Mouse (Mus musculus) embryonic facial prominence, embryonic 15.5 days (tissue): Measurements from ENCODE around the gene Fgf3. TPM values are rescaled to one million over a fixed set of nuclear protein-coding genes. Genes with fewer than 3 reads are reported as not detected.
A peak's percentile ranks its signal among the peaks of the same experiment; 100 is the strongest.
"Not testable (repeated sequence)": the region's sequence is repeated elsewhere in the genome, so short reads cannot be mapped to it uniquely, and the experiment has no call there.

Experiments
- ATAC-seq: fragments of 200-750 bp; cut with Nextera tagmentation; 2 replicates; pipeline ENCODE4 v1.8.0; 2017; ENCODE audit warnings: low read depth, moderate TSS enrichment; ENCODE audit not compliant: insufficient number of reproducible peaks, low FRiP score, low TSS enrichment
- H3K27ac ChIP-seq: fragments of 300-500 bp; sonication (generic); replicated peaks from 2 replicates; pipeline ENCODE4 v1.5.1; 2015; ENCODE audit warnings: mild to moderate bottlenecking, inconsistent platforms
- H3K27me3 ChIP-seq: fragments of 300-500 bp; sonication (generic); 2 replicates; pipeline ENCODE4 v1.6.1; 2015; ENCODE audit warnings: inconsistent platforms
- H3K36me3 ChIP-seq: fragments of 300-500 bp; sonication (generic); 2 replicates; pipeline ENCODE4 v1.6.1; 2015; ENCODE audit warnings: mild to moderate bottlenecking, inconsistent platforms
- H3K4me1 ChIP-seq: fragments of 300-500 bp; sonication (generic); 2 replicates; pipeline ENCODE4 v1.6.1; 2015; ENCODE audit warnings: inconsistent platforms
- H3K4me2 ChIP-seq: fragments of 300-500 bp; sonication (generic); replicated peaks from 2 replicates; pipeline ENCODE4 v1.6.1; 2015; ENCODE audit warnings: mild to moderate bottlenecking, inconsistent platforms
- H3K4me3 ChIP-seq: fragments of 300-500 bp; sonication (generic); replicated peaks from 2 replicates; pipeline ENCODE4 v1.5.1; 2015; ENCODE audit warnings: mild to moderate bottlenecking, inconsistent platforms
- H3K9ac ChIP-seq: fragments of 300-500 bp; sonication (generic); 2 replicates; pipeline ENCODE4 v1.6.1; 2015; ENCODE audit warnings: inconsistent platforms
- H3K9me3 ChIP-seq: fragments of 300-500 bp; sonication (generic); replicated peaks from 2 replicates; pipeline ENCODE4 v1.6.1; 2016; ENCODE audit warnings: inconsistent platforms
- WGBS: fragments of 180-500 bp; shearing (Covaris S2); methylation state at CpG from one replicate; pipeline ENCODE4 v1.1.7; 2015; 5-methylcytosine and 5-hydroxymethylcytosine counted together
- polyA plus RNA-seq: library from polyadenylated mRNA; unstranded; fragments of >200 nt; fragmentation: Nextera tagmentation; extraction: Ambion mirVana; gene quantifications from 2 replicates; pipeline ENCODE4 v1.2.1, GENCODE M21; 2015

The Fgf3 gene
- polyA plus RNA-seq, 1 experiment from 2014 or later, result 1.1 TPM

GRCm38 (mm10) chr7:144878401-144878800 is 40.5 kb downstream of the Fgf3 start:
- ATAC-seq, result no peak
- H3K4me3 ChIP-seq, result no peak overlapping the region
- H3K36me3 ChIP-seq, result no peaks in the 10 kb centered on the region
- H3K9ac ChIP-seq, result no peak overlapping the region
- no peaks in the 10 kb centered on the region for H3K9me3 ChIP-seq
- 93% methylated on average over 1 of the region's 1 CpGs for WGBS
- no peaks in the 10 kb centered on the region for H3K4me1 ChIP-seq
- no peak overlapping the region for H3K27ac ChIP-seq
- H3K27me3 ChIP-seq, result no peaks in the 10 kb centered on the region
- H3K4me2 ChIP-seq, result no peak overlapping the region

- peaks cover under 1% of the 10 kb centered on the region; the same call in 1 of the 2 replicates for H3K27me3 ChIP-seq
- no peak overlapping the region for H3K4me3 ChIP-seq
- H3K27ac ChIP-seq, result no peak overlapping the region
- H3K4me2 ChIP-seq, result no peak overlapping the region
- ATAC-seq, result 0 out of 2 replicates have a peak, but pooled peaks have one; percentile 51
- no peak overlapping the region for H3K9ac ChIP-seq
- H3K9me3 ChIP-seq, result no peaks in the 10 kb centered on the region
- H3K36me3 ChIP-seq, result no peaks in the 10 kb centered on the region
- H3K4me1 ChIP-seq, result no peaks in the 10 kb centered on the region
- WGBS, result 16% methylated on average over 2 of the region's 2 CpGs
Measured at GRCm38 (mm10) chr7:144883106-144883505, 45.2 kb downstream of the Fgf3 start.

- H3K4me1 ChIP-seq, result peaks cover 5% of the 10 kb centered on the region; the same call in 1 of the 2 replicates
- H3K36me3 ChIP-seq, result no peaks in the 10 kb centered on the region
- no peaks in the 10 kb centered on the region for H3K9me3 ChIP-seq
- H3K4me2 ChIP-seq, result no peak overlapping the region
- no peak overlapping the region for H3K4me3 ChIP-seq
- H3K9ac ChIP-seq, result no peak overlapping the region
- 76% methylated on average over 2 of the region's 2 CpGs for WGBS
- no peak for ATAC-seq
- H3K27me3 ChIP-seq, result peaks cover 17% of the 10 kb centered on the region
- no peak overlapping the region for H3K27ac ChIP-seq
Measured at GRCm38 (mm10) chr7:144887672-144888071, 49.8 kb downstream of the Fgf3 start.

- no peaks in the 10 kb centered on the region for H3K36me3 ChIP-seq
- H3K9ac ChIP-seq, result no peak overlapping the region
- H3K4me3 ChIP-seq, result no peak overlapping the region
- H3K9me3 ChIP-seq, result no peaks in the 10 kb centered on the region
- ATAC-seq, result no peak
- no peak overlapping the region for H3K27ac ChIP-seq
- no peak overlapping the region for H3K4me2 ChIP-seq
- H3K27me3 ChIP-seq, result peaks cover 17% of the 10 kb centered on the region
- peaks cover 5% of the 10 kb centered on the region; the same call in 1 of the 2 replicates for H3K4me1 ChIP-seq
- 8% methylated on average over 18 of the region's 18 CpGs for WGBS
Measured at GRCm38 (mm10) chr7:144888564-144889299, 50.8 kb downstream of the Fgf3 start.

GRCm38 (mm10) chr7:144890661-144891060 is 52.8 kb downstream of the Fgf3 start:
- not testable (repeated sequence) for H3K9ac ChIP-seq, H3K27ac ChIP-seq, H3K4me3 ChIP-seq, H3K9me3 ChIP-seq, H3K4me2 ChIP-seq, ATAC-seq, H3K36me3 ChIP-seq
- 94% methylated on average over 1 of the region's 1 CpGs for WGBS
- Histone ChIP-seq H3K4me1 (peaks cover 15% of the 10 kb centered on the region), H3K27me3 (peaks cover 30% of the 10 kb centered on the region)

- Histone ChIP-seq H3K36me3 (no peaks in the 10 kb centered on the region), H3K9me3 (no peaks in the 10 kb centered on the region), H3K27me3 (peaks cover 42% of the 10 kb centered on the region), H3K27ac (no peak overlapping the region), H3K9ac (no peak overlapping the region), H3K4me1 (peaks cover 26% of the 10 kb centered on the region), H3K4me3 (no peak overlapping the region), H3K4me2 (no peak overlapping the region)
- 63% methylated on average over 2 of the region's 2 CpGs for WGBS
- no peak for ATAC-seq
Measured at GRCm38 (mm10) chr7:144891863-144892262, 54.0 kb downstream of the Fgf3 start.

- ATAC-seq, result no peak
- H3K9me3 ChIP-seq, result no peaks in the 10 kb centered on the region
- peaks cover 47% of the 10 kb centered on the region for H3K27me3 ChIP-seq
- H3K9ac ChIP-seq, result no peak overlapping the region
- H3K27ac ChIP-seq, result no peak overlapping the region
- WGBS, result 46% methylated on average over 6 of the region's 6 CpGs
- H3K4me1 ChIP-seq, result peaks cover 31% of the 10 kb centered on the region
- no peaks in the 10 kb centered on the region for H3K36me3 ChIP-seq
- no peak overlapping the region for H3K4me3 ChIP-seq
- H3K4me2 ChIP-seq, result no peak overlapping the region
Measured at GRCm38 (mm10) chr7:144892322-144892721, 54.4 kb downstream of the Fgf3 start.

Other genes with a start within 250 kb of the Fgf3 start
- gene Ano1, start 86.1 kb upstream of the Fgf3 start, polyA plus RNA-seq, result 17.9 and 20.6 TPM in 2 replicates
- 0.42 and 0.65 TPM in 2 replicates for gene Fgf4, start 9.3 kb downstream of the Fgf3 start, polyA plus RNA-seq
- 1.00 and 1.6 TPM in 2 replicates for gene Fgf15, start 58.4 kb downstream of the Fgf3 start, polyA plus RNA-seq
- gene LTO1, start 77.0 kb downstream of the Fgf3 start, polyA plus RNA-seq, result 26.6 and 29.5 TPM in 2 replicates
- gene Ccnd1, start 101.8 kb downstream of the Fgf3 start, polyA plus RNA-seq, result 134 and 143 TPM in 2 replicates